Mouse (Mus musculus): ENCODE measurements around the gene Kcnc3.

Kcnc3 gene

GRCm38 (mm10) chr7:44590402-44591347 lies at the start of gene Kcnc3:
Gene Kcnc3 (plus strand): TSS chr7:44590664.
- DNase-seq (ENCODE audit: low spot score) = peak; percentile 62

- DNase-seq (ENCODE audit: low spot score) = no peak
Measured at GRCm38 (mm10) chr7:44542555-44542954, 47.9 kb upstream of the Kcnc3 start.

GRCm38 (mm10) chr7:44543071-44543470 lies 47.4 kb upstream of the Kcnc3 start:
- DNase-seq (ENCODE audit: low spot score) = no peak

GRCm38 (mm10) chr7:44546274-44546673 lies 44.2 kb upstream of the Kcnc3 start:
- no peak for DNase-seq (ENCODE audit: low spot score)

- no peak for DNase-seq (ENCODE audit: low spot score)
Measured at GRCm38 (mm10) chr7:44547041-44547440, 43.4 kb upstream of the Kcnc3 start.

- no peak for DNase-seq (ENCODE audit: low spot score)
Measured at GRCm38 (mm10) chr7:44547725-44548124, 42.7 kb upstream of the Kcnc3 start.

- peak; percentile 99 for DNase-seq (ENCODE audit: low spot score)
Measured at GRCm38 (mm10) chr7:44548497-44549087, 41.9 kb upstream of the Kcnc3 start, which contains the start of gene Pold1. Gene Pold1 (minus strand): TSS chr7:44548849.

GRCm38 (mm10) chr7:44549621-44550408 lies 40.6 kb upstream of the Kcnc3 start:
- DNase-seq (ENCODE audit: low spot score) = no peak

GRCm38 (mm10) chr7:44550409-44550678 lies 40.1 kb upstream of the Kcnc3 start:
- DNase-seq (ENCODE audit: low spot score) = no peak

GRCm38 (mm10) chr7:44551301-44551700 lies 39.2 kb upstream of the Kcnc3 start:
- DNase-seq (ENCODE audit: low spot score) = no peak

GRCm38 (mm10) chr7:44551731-44552130 lies 38.7 kb upstream of the Kcnc3 start:
- DNase-seq (ENCODE audit: low spot score) = no peak

GRCm38 (mm10) chr7:44552141-44552908 lies 38.1 kb upstream of the Kcnc3 start:
- no peak for DNase-seq (ENCODE audit: low spot score)

GRCm38 (mm10) chr7:44553196-44553764 lies 37.2 kb upstream of the Kcnc3 start:
- DNase-seq (ENCODE audit: low spot score) = peak; percentile 79

- peak; percentile 96 for DNase-seq (ENCODE audit: low spot score)
Measured at GRCm38 (mm10) chr7:44553826-44554225, 36.6 kb upstream of the Kcnc3 start, which contains the start of gene Nr1h2. Gene Nr1h2 (minus strand): TSS chr7:44553951.

- DNase-seq (ENCODE audit: low spot score) = no peak
Measured at GRCm38 (mm10) chr7:44557629-44558028, 32.8 kb upstream of the Kcnc3 start.

- DNase-seq (ENCODE audit: low spot score) = peak; percentile 68
Measured at GRCm38 (mm10) chr7:44560435-44561400, 29.7 kb upstream of the Kcnc3 start.

- DNase-seq (ENCODE audit: low spot score) = no peak
Measured at GRCm38 (mm10) chr7:44563284-44563683, 27.2 kb upstream of the Kcnc3 start.

GRCm38 (mm10) chr7:44564486-44564885 lies 26.0 kb upstream of the Kcnc3 start:
- no peak for DNase-seq (ENCODE audit: low spot score)

- no peak for DNase-seq (ENCODE audit: low spot score)
Measured at GRCm38 (mm10) chr7:44565414-44565813, 25.1 kb upstream of the Kcnc3 start.

- DNase-seq (ENCODE audit: low spot score) = no peak
Measured at GRCm38 (mm10) chr7:44568803-44569202, 21.7 kb upstream of the Kcnc3 start.
